Mouse (Mus musculus): ENCODE results near the gene Mgat4a. TPM values are rescaled to one million over a fixed set of nuclear protein-coding genes. Genes with fewer than 3 reads are reported as not detected.

Mgat4a gene
- total and polyA plus RNA-seq, 3 experiments: 2.9 to 38.8 (median 28.0) TPM

DNA sequence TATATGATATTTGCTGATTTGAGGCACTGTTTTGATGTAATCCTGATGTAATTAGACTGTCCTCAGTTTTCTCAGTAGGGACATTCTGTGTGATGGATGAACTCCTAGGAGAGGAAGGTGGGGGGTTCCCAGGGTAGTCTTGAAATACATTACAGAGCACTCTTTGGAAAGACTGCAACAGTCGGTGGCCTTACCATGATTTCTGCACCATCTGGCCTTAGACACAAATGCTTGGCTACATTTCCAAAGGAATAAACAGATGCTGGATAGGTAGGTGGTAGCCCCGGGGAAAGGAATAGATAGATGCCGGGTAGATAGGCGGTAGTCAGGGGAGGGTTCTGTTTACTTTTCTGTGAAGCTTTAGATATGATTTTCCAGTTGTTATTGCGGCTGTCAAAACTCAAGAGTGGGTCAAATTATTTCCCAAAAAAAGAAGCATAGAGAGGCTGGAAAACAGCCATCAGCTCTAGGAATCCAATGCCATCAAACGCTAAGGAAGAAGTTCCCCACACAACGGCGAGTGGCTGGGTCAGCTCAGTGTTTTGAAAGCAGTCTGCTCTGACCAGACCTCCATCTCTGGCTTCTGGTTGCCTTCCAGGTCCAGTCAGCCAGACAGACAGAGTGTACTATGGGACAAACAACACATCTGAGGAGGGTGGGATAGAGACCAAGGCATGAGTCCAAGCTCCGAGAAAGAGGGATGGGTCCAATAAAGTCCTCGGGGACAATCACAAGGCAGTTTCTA lies 31.9 kb upstream of the Mgat4a start:
- no peak for ATAC-seq (ENCODE audit: extremely low read depth, insufficient number of reproducible peaks, low FRiP score, poor library complexity, severe bottlenecking)

DNA sequence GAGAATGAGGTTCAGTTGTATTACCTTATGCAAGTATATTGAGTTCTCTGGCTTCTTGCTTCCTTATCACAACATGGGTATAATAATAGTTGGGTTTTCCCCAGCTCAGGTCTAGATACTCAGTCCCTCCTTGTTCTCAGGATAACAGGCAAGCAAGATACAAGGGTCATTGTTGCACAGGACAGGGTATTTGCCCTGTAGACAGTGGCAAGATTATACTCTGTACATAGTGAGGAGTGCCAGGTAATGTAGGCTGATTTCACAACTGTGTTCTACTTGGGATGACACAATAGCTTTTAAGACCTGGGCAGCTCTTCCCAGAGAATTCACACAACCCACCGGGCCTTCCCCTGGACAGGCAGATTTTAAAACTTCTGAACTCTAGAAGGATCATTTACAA lies 27.6 kb upstream of the Mgat4a start:
- no peak for ATAC-seq (ENCODE audit: extremely low read depth, insufficient number of reproducible peaks, low FRiP score, poor library complexity, severe bottlenecking)
- no peaks in the 10 kb centered on the region for H3K4me1 ChIP-seq (ENCODE audit: insufficient read depth, low read depth, low read length)
- no peaks in the 10 kb centered on the region for H3K9me3 ChIP-seq (replicated peaks)
- H3K36me3 ChIP-seq (replicated peaks): no peaks in the 10 kb centered on the region
- DNase-seq (ENCODE audit: low spot score): no peak
- peaks cover 34% of the 10 kb centered on the region for H3K27me3 ChIP-seq (ENCODE audit: insufficient read depth, low read length)
- no peak overlapping the region for H3K4me3 ChIP-seq (ENCODE audit: low read depth, low read length)
- TF ChIP-seq TAL1 (conservative IDR thresholded peaks at IDR 0.05; ENCODE audit: low read depth, low read length): no peak
- no peak for TF ChIP-seq POLR2AphosphoS5 (IDR thresholded peaks at IDR 0.05; ENCODE audit: insufficient replicate concordance, low read depth, low read length)
- no peak for TF ChIP-seq GATA2 (IDR thresholded peaks at IDR 0.05; ENCODE audit: borderline replicate concordance, low read depth, low read length)
- TF ChIP-seq GATA1 (IDR thresholded peaks at IDR 0.05; ENCODE audit: borderline replicate concordance, low read length): no peak
- no peak for TF ChIP-seq CTCF (IDR thresholded peaks at IDR 0.05; ENCODE audit: low read depth, low read length)

More for the DNA sequence above, 31.9 kb upstream of the Mgat4a start:
- Histone ChIP-seq H3K4me3 (ENCODE audit: low read depth, low read length) (no peak overlapping the region), H3K4me1 (ENCODE audit: insufficient read depth, low read depth, low read length) (no peaks in the 10 kb centered on the region), H3K27me3 (ENCODE audit: insufficient read depth, low read length) (peaks cover 54% of the 10 kb centered on the region), H3K36me3 (replicated peaks) (no peaks in the 10 kb centered on the region), H3K9me3 (replicated peaks) (no peaks in the 10 kb centered on the region; the same call in 1 of the 2 replicates)
- TF ChIP-seq TAL1 (conservative IDR thresholded peaks at IDR 0.05; ENCODE audit: low read depth, low read length) (no peak), GATA2 (IDR thresholded peaks at IDR 0.05; ENCODE audit: borderline replicate concordance, low read depth, low read length) (no peak), POLR2AphosphoS5 (IDR thresholded peaks at IDR 0.05; ENCODE audit: insufficient replicate concordance, low read depth, low read length) (no peak), CTCF (IDR thresholded peaks at IDR 0.05; ENCODE audit: low read depth, low read length) (no peak), GATA1 (IDR thresholded peaks at IDR 0.05; ENCODE audit: borderline replicate concordance, low read length) (no peak)
- no peak for DNase-seq (ENCODE audit: low spot score)

DNA sequence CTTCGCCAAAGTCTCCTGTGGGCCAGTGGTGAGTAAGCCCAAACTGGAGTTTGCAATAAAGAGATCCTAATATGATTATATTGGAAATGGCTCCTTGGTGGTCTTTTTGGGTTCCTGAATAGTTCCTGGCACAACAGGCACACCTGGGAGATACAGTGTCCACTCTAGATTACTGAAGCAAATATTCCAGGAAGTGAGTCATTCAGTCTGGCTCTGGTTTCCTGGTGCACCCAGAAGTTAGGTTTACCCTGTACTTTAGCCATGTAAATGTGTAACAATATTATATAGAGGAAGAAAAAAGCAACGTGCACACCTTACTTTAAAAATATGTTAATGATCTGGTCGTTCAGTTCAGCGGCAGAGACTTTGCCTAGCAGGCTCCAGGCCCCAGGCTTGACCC lies 25.9 kb upstream of the Mgat4a start:
- Histone ChIP-seq H3K4me3 (ENCODE audit: low read depth, low read length) (no peak overlapping the region), H3K27me3 (ENCODE audit: insufficient read depth, low read length) (peaks cover 30% of the 10 kb centered on the region), H3K4me1 (ENCODE audit: insufficient read depth, low read depth, low read length) (no peaks in the 10 kb centered on the region), H3K9me3 (replicated peaks) (no peaks in the 10 kb centered on the region), H3K36me3 (replicated peaks) (no peaks in the 10 kb centered on the region)
- ATAC-seq (ENCODE audit: extremely low read depth, insufficient number of reproducible peaks, low FRiP score, poor library complexity, severe bottlenecking): no peak
- DNase-seq (ENCODE audit: low spot score): no peak
- no peak for TF ChIP-seq CTCF (IDR thresholded peaks at IDR 0.05; ENCODE audit: low read depth, low read length)
- TF ChIP-seq GATA1 (IDR thresholded peaks at IDR 0.05; ENCODE audit: borderline replicate concordance, low read length): no peak
- TF ChIP-seq TAL1 (conservative IDR thresholded peaks at IDR 0.05; ENCODE audit: low read depth, low read length): no peak
- no peak for TF ChIP-seq GATA2 (IDR thresholded peaks at IDR 0.05; ENCODE audit: borderline replicate concordance, low read depth, low read length)
- no peak for TF ChIP-seq POLR2AphosphoS5 (IDR thresholded peaks at IDR 0.05; ENCODE audit: insufficient replicate concordance, low read depth, low read length)

DNA sequence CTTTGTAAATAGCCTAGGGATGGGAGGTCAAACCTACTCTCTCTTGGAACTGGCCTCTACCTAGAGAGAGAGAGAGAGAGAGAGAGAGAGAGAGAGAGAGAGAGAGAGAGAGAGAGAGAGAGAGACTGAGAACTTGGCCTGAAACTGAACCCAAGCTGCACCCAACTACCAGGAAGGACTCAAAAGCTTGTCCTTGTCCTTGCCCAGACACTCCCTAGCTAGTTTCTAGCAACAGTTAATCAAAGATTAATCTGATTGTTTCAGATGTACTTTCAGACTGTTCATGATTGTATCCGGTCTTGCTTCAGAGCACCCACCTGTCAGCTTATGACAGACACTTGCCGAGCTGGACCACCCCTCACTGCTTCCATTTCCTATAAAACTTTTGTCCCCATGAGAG lies 25.5 kb upstream of the Mgat4a start:
- DNase-seq (ENCODE audit: low spot score) (no peak), ATAC-seq (ENCODE audit: extremely low read depth, insufficient number of reproducible peaks, low FRiP score, poor library complexity, severe bottlenecking) (no peak)

DNA sequence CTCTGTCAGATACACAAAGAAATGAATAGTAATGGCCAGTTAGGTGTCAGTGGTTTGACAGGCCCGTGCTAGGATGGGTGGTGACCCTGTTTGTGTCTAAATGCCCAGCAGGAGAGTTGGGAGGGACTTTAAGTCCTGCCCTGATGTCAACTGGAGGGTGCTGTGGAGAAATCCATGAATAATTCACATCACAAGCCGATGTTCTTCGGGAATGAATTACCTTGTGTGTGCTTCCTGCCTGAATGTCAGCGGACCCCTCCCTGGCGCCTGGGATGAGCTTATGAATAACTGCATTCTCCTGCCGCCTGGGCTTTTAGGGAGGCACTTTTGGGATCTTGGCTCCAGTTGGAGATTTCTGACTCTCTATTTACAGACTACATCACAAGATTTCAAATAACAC lies 24.6 kb upstream of the Mgat4a start:
- no peaks in the 10 kb centered on the region for H3K36me3 ChIP-seq (replicated peaks)
- H3K4me1 ChIP-seq (ENCODE audit: insufficient read depth, low read depth, low read length): no peaks in the 10 kb centered on the region
- ATAC-seq (ENCODE audit: extremely low read depth, insufficient number of reproducible peaks, low FRiP score, poor library complexity, severe bottlenecking) (no peak), DNase-seq (ENCODE audit: low spot score) (no peak)
- H3K4me3 ChIP-seq (ENCODE audit: low read depth, low read length): no peak overlapping the region
- no peaks in the 10 kb centered on the region for H3K9me3 ChIP-seq (replicated peaks)
- peaks cover 26% of the 10 kb centered on the region for H3K27me3 ChIP-seq (ENCODE audit: insufficient read depth, low read length)
- no peak for TF ChIP-seq POLR2AphosphoS5 (IDR thresholded peaks at IDR 0.05; ENCODE audit: insufficient replicate concordance, low read depth, low read length)
- TF ChIP-seq GATA1 (IDR thresholded peaks at IDR 0.05; ENCODE audit: borderline replicate concordance, low read length): no peak
- no peak for TF ChIP-seq GATA2 (IDR thresholded peaks at IDR 0.05; ENCODE audit: borderline replicate concordance, low read depth, low read length)
- no peak for TF ChIP-seq TAL1 (conservative IDR thresholded peaks at IDR 0.05; ENCODE audit: low read depth, low read length)
- TF ChIP-seq CTCF (IDR thresholded peaks at IDR 0.05; ENCODE audit: low read depth, low read length): no peak

More for the DNA sequence above, 25.5 kb upstream of the Mgat4a start:
- Histone ChIP-seq H3K9me3 (replicated peaks) (no peaks in the 10 kb centered on the region), H3K36me3 (replicated peaks) (no peaks in the 10 kb centered on the region), H3K27me3 (ENCODE audit: insufficient read depth, low read length) (peaks cover 30% of the 10 kb centered on the region), H3K4me3 (ENCODE audit: low read depth, low read length) (no peak overlapping the region), H3K4me1 (ENCODE audit: insufficient read depth, low read depth, low read length) (no peaks in the 10 kb centered on the region)
- no peak for TF ChIP-seq GATA1 (IDR thresholded peaks at IDR 0.05; ENCODE audit: borderline replicate concordance, low read length)
- TF ChIP-seq CTCF (IDR thresholded peaks at IDR 0.05; ENCODE audit: low read depth, low read length): no peak
- no peak for TF ChIP-seq GATA2 (IDR thresholded peaks at IDR 0.05; ENCODE audit: borderline replicate concordance, low read depth, low read length)
- no peak for TF ChIP-seq TAL1 (conservative IDR thresholded peaks at IDR 0.05; ENCODE audit: low read depth, low read length)
- TF ChIP-seq POLR2AphosphoS5 (IDR thresholded peaks at IDR 0.05; ENCODE audit: insufficient replicate concordance, low read depth, low read length): no peak

DNA sequence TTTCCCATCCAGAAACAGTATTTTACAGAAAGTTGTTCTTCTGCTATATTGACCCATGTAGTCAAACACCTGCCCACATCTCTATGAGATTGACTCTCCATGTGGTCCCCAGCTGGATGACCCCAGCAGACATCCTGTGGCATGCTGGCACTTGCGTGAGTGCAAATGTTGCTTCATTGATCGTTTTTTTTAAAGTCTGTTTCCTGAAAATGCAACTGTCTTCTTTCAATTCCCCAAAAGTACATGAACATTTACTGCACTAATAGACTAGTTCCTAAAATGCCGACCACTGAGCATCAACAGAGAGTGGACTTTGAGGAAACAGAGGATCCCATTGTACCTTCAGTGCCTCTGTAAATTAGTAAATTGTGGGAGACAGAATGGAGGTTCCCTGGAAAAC lies 21.1 kb upstream of the Mgat4a start:
- Histone ChIP-seq H3K36me3 (replicated peaks) (no peaks in the 10 kb centered on the region), H3K27me3 (ENCODE audit: insufficient read depth, low read length) (peaks cover 33% of the 10 kb centered on the region), H3K4me3 (ENCODE audit: low read depth, low read length) (no peak overlapping the region), H3K9me3 (replicated peaks) (no peaks in the 10 kb centered on the region), H3K4me1 (ENCODE audit: insufficient read depth, low read depth, low read length) (no peaks in the 10 kb centered on the region)
- no peak for DNase-seq (ENCODE audit: low spot score)
- no peak for TF ChIP-seq TAL1 (conservative IDR thresholded peaks at IDR 0.05; ENCODE audit: low read depth, low read length)
- TF ChIP-seq GATA1 (IDR thresholded peaks at IDR 0.05; ENCODE audit: borderline replicate concordance, low read length): no peak
- no peak for TF ChIP-seq GATA2 (IDR thresholded peaks at IDR 0.05; ENCODE audit: borderline replicate concordance, low read depth, low read length)
- no peak for TF ChIP-seq POLR2AphosphoS5 (IDR thresholded peaks at IDR 0.05; ENCODE audit: insufficient replicate concordance, low read depth, low read length)
- TF ChIP-seq CTCF (IDR thresholded peaks at IDR 0.05; ENCODE audit: low read depth, low read length): no peak
- ATAC-seq (ENCODE audit: extremely low read depth, insufficient number of reproducible peaks, low FRiP score, poor library complexity, severe bottlenecking): no peak

Measured in G1E (cell line).